Mouse (Mus musculus): Measurements from ENCODE around the gene Ralgapa2. TPM values are rescaled to one million over a fixed set of nuclear protein-coding genes. Genes with fewer than 3 reads are reported as not detected.
A peak's percentile ranks its signal among the peaks of the same experiment; 100 is the strongest.
"Not testable (repeated sequence)": the region's sequence is repeated elsewhere in the genome, so short reads cannot be mapped to it uniquely, and the experiment has no call there.

The Ralgapa2 gene
- polyA plus RNA-seq, 1 experiment: 26.6 TPM

- H3K9ac ChIP-seq (ENCODE audit: low read depth, poor library complexity, severe bottlenecking): no peak overlapping the region
- H3K9me3 ChIP-seq (replicated peaks; ENCODE audit: control insufficient read depth, insufficient read depth, low read length, poor library complexity, severe bottlenecking): no peaks in the 10 kb centered on the region
- TF ChIP-seq CTCF (IDR thresholded peaks at IDR 0.05; ENCODE audit: low read depth, low read length) (no peak), POLR2A (IDR thresholded peaks at IDR 0.05; ENCODE audit: insufficient read depth, low read length) (no peak), EP300 (IDR thresholded peaks at IDR 0.05; ENCODE audit: insufficient read depth, low read depth, low read length) (no peak)
- no peak overlapping the region for H3K27ac ChIP-seq (ENCODE audit: insufficient read depth, low read length)
- no peak overlapping the region for H3K4me3 ChIP-seq (ENCODE audit: low read depth, low read length)
- H3K27me3 ChIP-seq (ENCODE audit: control insufficient read depth, insufficient read depth, low read length, poor library complexity, severe bottlenecking): no peaks in the 10 kb centered on the region
- H3K4me1 ChIP-seq (ENCODE audit: control insufficient read depth, insufficient read depth, low read length): peaks cover 3% of the 10 kb centered on the region
- H3K36me3 ChIP-seq (ENCODE audit: control insufficient read depth, insufficient read depth, low read length, poor library complexity, severe bottlenecking): no peaks in the 10 kb centered on the region
These were observed 44.1 kb downstream of the Ralgapa2 start for GRCm38 (mm10) chr2:146468016-146468415.

- H3K4me3 ChIP-seq (ENCODE audit: low read depth, low read length); H3K4me1 ChIP-seq (ENCODE audit: control insufficient read depth, insufficient read depth, low read length); H3K27me3 ChIP-seq (ENCODE audit: control insufficient read depth, insufficient read depth, low read length, poor library complexity, severe bottlenecking); H3K36me3 ChIP-seq (ENCODE audit: control insufficient read depth, insufficient read depth, low read length, poor library complexity, severe bottlenecking); H3K9me3 ChIP-seq (replicated peaks; ENCODE audit: control insufficient read depth, insufficient read depth, low read length, poor library complexity, severe bottlenecking); H3K9ac ChIP-seq (ENCODE audit: low read depth, poor library complexity, severe bottlenecking): not testable (repeated sequence)
- 0 out of 2 replicates have a peak overlapping the region, but pooled peaks have one; percentile 61 for H3K27ac ChIP-seq (ENCODE audit: insufficient read depth, low read length)
These were observed 45.3 kb downstream of the Ralgapa2 start for GRCm38 (mm10) chr2:146466811-146467210.

GRCm38 (mm10) chr2:146457494-146457893 lies 54.6 kb downstream of the Ralgapa2 start:
- H3K9ac ChIP-seq (ENCODE audit: low read depth, poor library complexity, severe bottlenecking): no peak overlapping the region
- no peak overlapping the region for H3K4me3 ChIP-seq (ENCODE audit: low read depth, low read length)
- no peaks in the 10 kb centered on the region for H3K27me3 ChIP-seq (ENCODE audit: control insufficient read depth, insufficient read depth, low read length, poor library complexity, severe bottlenecking)
- H3K4me1 ChIP-seq (ENCODE audit: control insufficient read depth, insufficient read depth, low read length): no peaks in the 10 kb centered on the region
- no peak overlapping the region for H3K27ac ChIP-seq (ENCODE audit: insufficient read depth, low read length)
- no peaks in the 10 kb centered on the region for H3K9me3 ChIP-seq (replicated peaks; ENCODE audit: control insufficient read depth, insufficient read depth, low read length, poor library complexity, severe bottlenecking)
- TF ChIP-seq CTCF (IDR thresholded peaks at IDR 0.05; ENCODE audit: low read depth, low read length): no peak
- TF ChIP-seq POLR2A (IDR thresholded peaks at IDR 0.05; ENCODE audit: insufficient read depth, low read length): no peak
- no peaks in the 10 kb centered on the region for H3K36me3 ChIP-seq (ENCODE audit: control insufficient read depth, insufficient read depth, low read length, poor library complexity, severe bottlenecking)

GRCm38 (mm10) chr2:146456612-146457011 lies 55.5 kb downstream of the Ralgapa2 start:
- Histone ChIP-seq H3K9ac (ENCODE audit: low read depth, poor library complexity, severe bottlenecking) (no peak overlapping the region), H3K27me3 (ENCODE audit: control insufficient read depth, insufficient read depth, low read length, poor library complexity, severe bottlenecking) (no peaks in the 10 kb centered on the region), H3K27ac (ENCODE audit: insufficient read depth, low read length) (no peak overlapping the region), H3K4me1 (ENCODE audit: control insufficient read depth, insufficient read depth, low read length) (no peaks in the 10 kb centered on the region), H3K4me3 (ENCODE audit: low read depth, low read length) (no peak overlapping the region), H3K9me3 (replicated peaks; ENCODE audit: control insufficient read depth, insufficient read depth, low read length, poor library complexity, severe bottlenecking) (no peaks in the 10 kb centered on the region), H3K36me3 (ENCODE audit: control insufficient read depth, insufficient read depth, low read length, poor library complexity, severe bottlenecking) (no peaks in the 10 kb centered on the region)
- TF ChIP-seq CTCF (IDR thresholded peaks at IDR 0.05; ENCODE audit: low read depth, low read length) (no peak), POLR2A (IDR thresholded peaks at IDR 0.05; ENCODE audit: insufficient read depth, low read length) (no peak), EP300 (IDR thresholded peaks at IDR 0.05; ENCODE audit: insufficient read depth, low read depth, low read length) (no peak)

GRCm38 (mm10) chr2:146456062-146456461 lies 56.1 kb downstream of the Ralgapa2 start:
- no peak overlapping the region for H3K4me3 ChIP-seq (ENCODE audit: low read depth, low read length)
- no peaks in the 10 kb centered on the region for H3K27me3 ChIP-seq (ENCODE audit: control insufficient read depth, insufficient read depth, low read length, poor library complexity, severe bottlenecking)
- TF ChIP-seq EP300 (IDR thresholded peaks at IDR 0.05; ENCODE audit: insufficient read depth, low read depth, low read length): no peak
- no peak for TF ChIP-seq CTCF (IDR thresholded peaks at IDR 0.05; ENCODE audit: low read depth, low read length)
- no peak for TF ChIP-seq POLR2A (IDR thresholded peaks at IDR 0.05; ENCODE audit: insufficient read depth, low read length)

GRCm38 (mm10) chr2:146444009-146444408 lies 68.1 kb downstream of the Ralgapa2 start:
- no peak overlapping the region for H3K27ac ChIP-seq (ENCODE audit: insufficient read depth, low read length)
- TF ChIP-seq POLR2A (IDR thresholded peaks at IDR 0.05; ENCODE audit: insufficient read depth, low read length): no peak
- no peak for TF ChIP-seq EP300 (IDR thresholded peaks at IDR 0.05; ENCODE audit: insufficient read depth, low read depth, low read length)
- TF ChIP-seq CTCF (IDR thresholded peaks at IDR 0.05; ENCODE audit: low read depth, low read length): no peak
- H3K9ac ChIP-seq (ENCODE audit: low read depth, poor library complexity, severe bottlenecking): no peak overlapping the region
- H3K4me1 ChIP-seq (ENCODE audit: control insufficient read depth, insufficient read depth, low read length): no peaks in the 10 kb centered on the region
- no peak overlapping the region for H3K4me3 ChIP-seq (ENCODE audit: low read depth, low read length)
- H3K9me3 ChIP-seq (replicated peaks; ENCODE audit: control insufficient read depth, insufficient read depth, low read length, poor library complexity, severe bottlenecking): no peaks in the 10 kb centered on the region
- peaks cover 2% of the 10 kb centered on the region; the same call in 1 of the 2 replicates for H3K36me3 ChIP-seq (ENCODE audit: control insufficient read depth, insufficient read depth, low read length, poor library complexity, severe bottlenecking)
- H3K27me3 ChIP-seq (ENCODE audit: control insufficient read depth, insufficient read depth, low read length, poor library complexity, severe bottlenecking): no peaks in the 10 kb centered on the region

More at GRCm38 (mm10) chr2:146456062-146456461, 56.1 kb downstream of the Ralgapa2 start:
- Histone ChIP-seq H3K9me3 (replicated peaks; ENCODE audit: control insufficient read depth, insufficient read depth, low read length, poor library complexity, severe bottlenecking) (no peaks in the 10 kb centered on the region), H3K27ac (ENCODE audit: insufficient read depth, low read length) (no peak overlapping the region), H3K9ac (ENCODE audit: low read depth, poor library complexity, severe bottlenecking) (no peak overlapping the region), H3K4me1 (ENCODE audit: control insufficient read depth, insufficient read depth, low read length) (no peaks in the 10 kb centered on the region), H3K36me3 (ENCODE audit: control insufficient read depth, insufficient read depth, low read length, poor library complexity, severe bottlenecking) (no peaks in the 10 kb centered on the region)

All from ES-Bruce4 (cell line).